Mouse (Mus musculus): Measurements from ENCODE around the gene Lrfn4.

DNA sequence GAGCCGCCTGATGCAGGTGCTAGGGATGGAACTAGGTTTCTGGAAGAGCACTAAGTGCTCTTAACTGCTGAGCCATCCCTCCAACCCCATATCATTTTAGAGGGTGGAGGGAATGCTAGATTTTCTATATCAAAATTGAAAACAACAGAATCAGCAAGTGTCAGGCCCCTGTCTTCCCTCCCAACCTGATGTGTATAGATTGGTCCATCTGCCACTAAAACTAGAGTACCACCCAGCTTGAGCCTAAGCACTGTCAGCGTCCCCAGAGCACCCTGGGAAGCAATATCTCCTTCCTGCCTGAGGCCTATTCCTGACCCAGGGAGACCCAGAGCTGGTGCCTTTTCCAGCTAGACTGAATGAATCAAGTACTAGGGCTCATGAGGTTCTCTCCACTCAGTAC is 48.6 kb downstream of the Lrfn4 start:
- TF ChIP-seq CTCF (IDR thresholded peaks at IDR 0.05; ENCODE audit: extremely low read depth, insufficient read length, insufficient replicate concordance, low read depth, low read length) (no peak), POLR2A (IDR thresholded peaks at IDR 0.05; ENCODE audit: low read depth, low read length) (no peak)
